Mouse (Mus musculus): Measurements from ENCODE around the gene Dtd1.
A peak's percentile ranks its signal among the peaks of the same experiment; 100 is the strongest.

The Dtd1 gene

DNA sequence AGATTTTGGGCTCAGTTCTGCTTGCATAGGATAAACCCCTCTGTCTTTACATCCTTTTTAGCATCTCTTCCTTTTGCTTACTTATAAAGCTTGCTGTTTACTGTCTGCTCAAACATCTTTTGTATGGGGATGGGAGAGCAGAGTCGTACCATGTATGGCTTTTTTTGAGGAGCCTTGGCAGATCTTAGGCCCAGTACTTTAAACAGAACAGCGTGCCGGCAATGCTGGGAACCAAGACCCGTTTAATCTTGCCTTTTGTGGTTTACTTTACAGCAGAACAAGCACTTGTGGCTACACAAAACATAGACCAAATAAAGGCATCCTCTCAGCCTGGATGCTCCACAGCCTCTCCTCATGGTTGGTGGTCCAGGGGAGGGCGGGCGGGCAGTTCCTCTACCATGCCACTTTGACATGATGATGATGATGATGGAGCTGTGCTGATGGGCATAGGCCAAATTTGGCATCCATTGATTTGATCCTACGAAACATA lies 170.8 kb downstream of the Dtd1 start:
- no peak for DNase-seq

DNA sequence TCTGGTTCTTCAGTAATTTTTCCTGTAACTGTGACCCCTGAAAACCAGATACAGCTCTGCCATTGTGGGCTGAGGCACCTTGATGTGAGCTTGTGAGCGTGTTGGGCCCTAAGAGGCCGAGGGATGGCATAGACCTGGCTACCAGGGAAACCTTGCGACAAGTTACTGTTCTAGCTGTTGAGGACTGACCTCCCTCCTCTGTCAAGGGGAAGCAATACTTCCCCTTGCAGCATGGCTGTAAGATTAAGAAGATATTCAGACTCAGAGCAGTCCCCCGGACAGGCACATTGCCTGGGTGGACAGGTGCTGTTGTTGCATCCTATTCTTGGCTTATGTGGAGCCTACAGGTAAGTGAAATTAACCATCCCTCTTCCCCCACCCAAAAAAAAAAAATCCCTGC lies 172.1 kb downstream of the Dtd1 start:
- DNase-seq = no peak

DNA sequence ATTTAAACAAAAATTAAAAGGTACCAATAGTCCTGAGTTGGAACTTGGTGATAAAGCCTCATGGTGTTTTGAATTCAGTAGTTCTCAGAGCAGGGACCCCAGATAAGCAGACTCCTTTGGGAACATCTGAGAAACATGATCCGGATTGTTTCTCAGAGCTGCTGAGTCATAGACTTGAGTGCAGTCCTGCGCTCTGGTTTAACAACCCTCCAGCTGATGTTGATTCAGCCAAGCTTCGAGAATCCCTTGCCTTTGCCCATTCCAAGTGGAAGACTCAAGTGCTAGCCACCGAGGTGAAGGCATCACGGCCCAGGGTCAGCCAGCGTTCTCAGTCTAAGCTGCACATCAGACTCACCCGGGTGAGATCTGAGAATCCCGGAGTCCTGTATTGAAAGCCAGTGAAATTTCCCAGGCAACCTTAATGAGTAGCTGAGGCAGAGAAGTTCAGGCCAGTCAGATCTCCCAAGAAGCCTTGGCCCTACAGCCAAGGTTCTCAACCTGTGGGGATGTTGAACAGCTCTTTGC lies 175.0 kb downstream of the Dtd1 start:
- no peak for DNase-seq

DNA sequence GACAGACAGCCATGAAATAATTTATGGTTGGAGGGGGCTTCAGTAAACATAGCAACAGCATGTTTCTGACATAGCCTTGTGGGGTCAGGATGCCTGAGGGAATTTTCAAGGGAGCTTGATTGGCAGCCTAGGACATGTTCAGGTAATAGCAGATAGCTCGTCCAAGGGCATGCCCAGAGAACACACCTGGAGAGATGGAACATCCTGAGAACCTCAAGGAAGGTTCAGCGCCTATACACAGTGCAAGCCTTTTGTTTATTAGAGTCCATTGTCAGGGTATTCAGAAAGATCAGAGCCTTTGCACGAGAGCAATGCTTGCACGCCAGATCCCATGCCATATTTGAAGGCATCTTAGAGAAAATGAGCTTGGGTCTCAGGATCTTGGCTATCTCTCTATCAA lies 175.9 kb downstream of the Dtd1 start:
- no peak for DNase-seq

DNA sequence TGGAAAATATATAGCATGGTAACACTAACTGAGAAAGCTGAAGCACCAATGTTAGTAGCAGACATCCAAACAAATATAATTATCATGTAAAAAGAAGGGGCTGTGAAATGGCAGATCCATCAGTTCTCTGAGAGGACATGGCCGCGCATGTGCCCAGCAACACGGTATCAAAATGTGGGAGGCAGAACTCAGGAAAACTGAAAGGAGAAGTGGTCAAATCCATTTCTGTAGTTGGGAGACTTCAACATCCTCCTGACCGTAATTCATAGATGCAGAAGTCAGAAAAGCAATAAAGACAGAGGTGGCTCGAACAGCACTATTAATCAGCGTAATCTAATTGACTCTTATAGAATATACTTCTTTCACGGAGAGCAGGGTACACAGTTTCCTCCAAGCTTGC lies 179.6 kb downstream of the Dtd1 start:
- DNase-seq = no peak

DNA sequence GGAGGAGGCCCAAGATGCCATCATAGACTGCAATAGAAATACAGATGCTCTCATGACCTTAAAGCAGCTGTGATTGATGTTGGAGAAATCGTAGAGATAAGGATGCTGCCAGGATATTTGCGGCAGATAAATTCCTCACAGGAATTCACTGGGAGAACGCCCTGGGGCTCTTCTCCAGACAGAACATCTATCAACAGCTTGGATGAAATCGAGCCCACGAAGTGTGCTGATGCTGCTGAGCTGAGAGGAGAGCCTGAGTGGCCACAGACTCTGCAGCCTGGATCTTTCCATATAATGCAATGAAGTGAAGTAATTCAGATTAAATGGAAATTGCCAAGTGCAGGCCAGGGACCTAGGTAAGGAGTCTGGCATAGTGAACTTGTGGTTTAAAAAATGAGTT lies 181.0 kb downstream of the Dtd1 start:
- peak; percentile 56 for DNase-seq

DNA sequence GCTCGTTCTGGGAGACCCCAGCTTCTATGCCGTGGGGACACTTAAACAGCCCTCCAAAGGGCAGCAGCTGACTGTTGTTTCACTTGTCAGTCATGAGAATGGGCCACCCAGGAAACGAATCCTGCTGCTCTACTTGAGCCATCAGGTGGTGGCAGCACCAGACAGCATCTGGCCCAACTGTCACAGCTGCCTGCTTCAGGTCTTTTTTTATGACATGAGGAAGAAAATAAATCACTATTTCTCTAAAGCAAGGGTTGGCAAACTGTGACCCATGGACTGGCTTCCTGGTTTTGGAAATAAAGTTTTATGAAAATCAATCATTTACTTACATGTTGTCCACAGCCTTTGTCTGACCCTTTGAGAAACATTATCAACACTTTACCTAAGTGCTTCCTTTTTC lies 182.2 kb downstream of the Dtd1 start:
- no peak for DNase-seq

DNA sequence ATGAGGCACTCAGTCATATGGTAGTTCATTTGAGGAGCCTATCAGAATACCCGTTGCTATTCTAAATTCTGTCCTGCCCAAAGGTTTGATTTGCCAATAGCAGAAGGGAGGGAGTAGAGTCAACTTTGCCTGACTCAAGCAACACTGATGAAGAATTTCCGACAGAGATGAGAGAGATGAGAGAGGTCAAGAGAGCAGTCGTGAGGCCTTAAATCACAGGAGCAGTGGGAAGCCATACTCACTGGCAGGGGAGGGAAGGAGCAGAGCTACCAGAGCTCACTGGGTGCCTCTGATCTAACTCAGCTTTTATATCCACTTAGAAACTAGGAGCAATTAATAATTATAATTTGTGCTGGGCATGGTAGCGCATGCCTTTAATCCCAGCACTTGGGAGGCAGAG lies 182.8 kb downstream of the Dtd1 start:
- no peak for DNase-seq

DNA sequence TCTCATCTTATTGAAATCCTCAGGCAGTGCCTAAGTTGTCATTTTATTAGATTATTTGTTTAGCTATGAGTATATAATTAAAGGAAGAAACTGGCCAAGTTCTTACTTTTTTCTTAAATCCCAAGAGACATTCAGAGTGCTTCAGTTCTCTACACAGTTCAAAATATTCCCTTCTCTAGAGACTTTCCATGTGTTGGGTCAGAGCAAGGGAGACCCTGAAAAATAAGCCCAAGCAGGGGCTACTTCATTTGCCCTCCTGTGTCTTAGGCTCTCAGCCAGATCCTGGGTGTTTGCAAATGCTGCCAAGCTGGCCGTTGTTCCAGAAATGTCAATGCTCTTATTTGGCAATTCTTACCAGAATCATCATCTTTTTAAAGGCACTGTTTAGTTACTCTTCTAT lies 183.5 kb downstream of the Dtd1 start:
- DNase-seq = no peak

DNA sequence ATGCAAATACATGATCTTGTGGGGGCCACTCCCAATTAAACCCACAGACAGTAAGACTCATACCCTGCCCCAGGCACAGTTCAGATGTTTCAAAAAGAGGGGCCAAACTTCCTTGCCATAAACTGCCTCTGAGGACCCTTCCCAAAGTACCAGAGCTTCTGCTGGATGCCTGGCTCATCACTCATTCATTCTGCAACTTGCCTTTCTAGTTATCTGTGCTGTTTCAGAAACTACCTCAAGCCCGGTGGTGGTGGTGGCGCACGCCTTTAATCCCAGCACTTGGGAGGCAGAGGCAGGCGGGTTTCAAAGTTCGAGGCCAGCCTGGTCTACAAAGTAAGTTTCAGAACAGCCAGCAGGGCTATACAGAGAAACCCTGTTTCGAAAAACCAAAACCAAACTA lies 184.1 kb downstream of the Dtd1 start:
- no peak for DNase-seq

DNA sequence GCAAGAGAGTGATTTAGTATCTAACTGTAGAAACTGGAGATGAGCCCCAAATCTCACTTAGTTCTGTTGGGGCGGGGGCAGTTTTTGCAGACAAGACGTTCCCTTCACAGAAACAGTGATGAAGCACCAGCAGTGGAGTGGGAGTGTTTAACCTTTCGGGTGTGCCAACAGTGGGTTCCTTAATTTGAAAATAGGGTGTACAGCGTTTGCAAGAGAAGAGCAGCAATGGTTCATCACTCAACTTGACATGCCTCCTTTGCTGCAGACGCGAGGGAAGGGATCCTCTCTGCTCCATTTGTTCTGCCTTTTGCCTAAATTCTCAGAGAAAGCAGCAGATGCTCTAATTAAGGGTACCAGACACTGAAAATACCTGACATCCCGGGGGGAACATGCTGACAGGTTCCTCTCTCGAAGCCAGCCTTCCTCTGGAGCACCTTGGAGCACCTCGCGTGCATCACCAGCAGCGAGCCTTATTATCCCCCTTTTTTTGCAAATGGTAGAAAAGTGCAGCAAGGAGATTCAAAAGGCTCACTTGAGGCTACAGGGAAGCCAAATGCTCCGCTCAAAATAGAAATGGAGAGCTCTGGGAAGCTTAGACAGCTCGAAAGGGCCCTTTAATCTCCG lies 192.1 kb downstream of the Dtd1 start:
- no peak for DNase-seq

DNA sequence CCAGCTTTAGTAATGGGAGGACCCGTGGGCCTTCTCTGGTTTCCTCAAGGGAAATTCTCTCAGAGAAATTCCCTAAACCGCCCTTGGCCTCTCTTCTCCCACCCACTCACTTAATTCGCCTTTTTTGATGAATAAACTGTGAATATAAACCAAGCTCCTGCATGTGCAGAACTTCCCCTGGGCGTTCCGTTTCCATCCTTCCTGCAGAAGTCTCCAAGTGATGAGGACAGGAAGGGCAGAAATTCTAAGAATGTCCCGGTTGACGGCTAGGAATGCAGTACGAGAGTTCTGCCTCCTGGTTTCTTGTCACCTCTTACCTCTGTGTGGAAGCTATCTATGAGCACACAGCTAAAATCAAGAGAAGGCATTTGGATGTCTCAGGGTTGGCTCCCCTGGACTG lies 197.8 kb downstream of the Dtd1 start:
- DNase-seq = no peak

DNA sequence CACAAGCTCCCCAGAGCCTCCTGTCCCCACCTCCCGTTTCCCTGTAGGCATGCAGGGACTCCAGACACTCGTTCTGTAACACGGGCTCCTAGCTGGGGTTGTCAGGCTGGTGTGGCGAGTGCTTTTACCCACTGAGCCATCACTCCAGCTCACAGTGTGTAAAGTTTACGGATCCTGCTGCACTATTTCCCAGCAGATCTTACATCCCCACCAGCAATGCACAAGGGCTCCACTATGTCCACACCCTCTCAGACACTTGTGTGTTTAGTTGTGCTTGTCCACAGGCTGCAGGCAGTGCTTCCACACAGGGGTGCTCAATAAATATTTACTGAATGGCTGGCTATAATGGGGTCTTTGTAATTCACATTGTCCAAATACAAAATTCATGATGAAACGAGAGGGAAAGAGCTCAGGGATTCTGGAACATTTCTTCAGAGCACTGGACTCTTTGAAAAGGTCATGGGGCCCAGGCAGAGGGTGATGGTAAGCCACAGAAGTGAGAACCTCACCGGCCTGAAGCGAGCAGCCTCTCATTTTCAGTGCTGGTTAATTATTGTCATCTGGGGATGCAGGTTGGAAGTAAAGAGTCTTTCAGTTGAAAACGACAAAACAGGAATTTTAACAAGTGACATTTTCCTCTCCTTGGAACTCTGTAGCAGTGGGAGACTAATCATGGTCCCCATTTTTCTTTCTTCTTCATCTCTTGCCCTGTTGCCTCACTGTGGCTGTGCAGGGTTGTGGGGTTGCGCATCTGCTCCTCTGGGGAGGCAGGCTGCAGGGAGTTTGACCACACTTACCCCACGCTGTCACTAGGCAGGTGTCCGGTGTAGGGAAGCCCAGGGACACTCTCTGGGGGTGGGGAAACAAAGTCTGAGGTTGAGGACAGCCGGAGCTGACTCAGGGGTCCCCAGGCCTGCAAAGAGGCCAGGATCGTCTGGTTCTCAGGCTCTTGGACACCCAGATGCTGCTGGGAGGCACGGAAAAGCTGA lies 208.4 kb downstream of the Dtd1 start:
- no peak for DNase-seq
